Mouse (Mus musculus): ENCODE measurements around the gene Pikfyve.

DNA sequence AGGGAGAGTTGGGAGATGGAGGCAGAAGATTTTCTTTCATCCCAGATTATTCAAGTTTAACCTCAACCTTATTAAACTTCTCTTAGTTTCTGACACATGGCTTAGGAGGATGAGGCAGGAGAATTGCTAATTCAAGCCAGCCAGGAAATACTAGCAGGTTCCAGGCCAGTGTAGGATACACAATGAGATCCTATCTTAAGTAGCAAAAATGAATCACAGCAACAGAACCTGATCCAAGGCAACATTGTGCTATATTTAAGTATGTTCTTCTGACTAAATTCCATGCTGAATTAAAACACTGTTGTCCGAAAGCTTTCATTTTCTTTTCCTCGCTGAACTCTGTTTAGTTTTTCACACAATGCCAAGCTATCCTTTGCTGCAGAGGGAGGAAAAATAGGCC lies 6.7 kb downstream of the Pikfyve start:
- TF ChIP-seq EP300 (IDR thresholded peaks at IDR 0.05; ENCODE audit: insufficient read depth, low read depth, low read length) (no peak), CTCF (IDR thresholded peaks at IDR 0.05) (no peak), POLR2A (IDR thresholded peaks at IDR 0.05; ENCODE audit: insufficient read depth, low read depth, low read length) (no peak)
